Mouse (Mus musculus) skeletal muscle tissue, adult 2 months (tissue): Measurements from ENCODE around the gene Pde4d.

ENCODE experiments used
- DNase-seq: peaks from one replicate; pipeline ENCODE4 v3.0.0-alpha.2; 2012; ENCODE audit warnings: low read depth, low spot score

The Pde4d gene

DNA sequence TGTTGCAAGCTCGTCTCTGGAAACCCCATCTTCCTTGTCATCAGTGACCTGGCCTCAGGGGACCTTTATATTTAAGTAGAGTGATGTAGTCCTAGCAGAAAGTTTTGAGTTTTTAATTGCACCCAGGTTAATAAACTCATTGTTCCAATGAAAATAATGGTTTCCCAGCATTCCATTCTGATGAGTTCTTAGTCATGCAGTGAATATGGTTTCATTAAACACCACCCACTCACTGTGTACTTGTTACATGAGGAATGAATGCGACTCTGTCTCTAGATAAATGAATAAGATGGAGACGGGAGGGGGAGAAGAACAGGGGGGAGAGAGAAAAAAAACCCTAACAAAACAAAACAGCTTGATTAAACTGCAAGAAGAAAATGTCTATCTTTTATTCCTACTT, 148.9 kb downstream of the Pde4d start:
- no peak for DNase-seq

DNA sequence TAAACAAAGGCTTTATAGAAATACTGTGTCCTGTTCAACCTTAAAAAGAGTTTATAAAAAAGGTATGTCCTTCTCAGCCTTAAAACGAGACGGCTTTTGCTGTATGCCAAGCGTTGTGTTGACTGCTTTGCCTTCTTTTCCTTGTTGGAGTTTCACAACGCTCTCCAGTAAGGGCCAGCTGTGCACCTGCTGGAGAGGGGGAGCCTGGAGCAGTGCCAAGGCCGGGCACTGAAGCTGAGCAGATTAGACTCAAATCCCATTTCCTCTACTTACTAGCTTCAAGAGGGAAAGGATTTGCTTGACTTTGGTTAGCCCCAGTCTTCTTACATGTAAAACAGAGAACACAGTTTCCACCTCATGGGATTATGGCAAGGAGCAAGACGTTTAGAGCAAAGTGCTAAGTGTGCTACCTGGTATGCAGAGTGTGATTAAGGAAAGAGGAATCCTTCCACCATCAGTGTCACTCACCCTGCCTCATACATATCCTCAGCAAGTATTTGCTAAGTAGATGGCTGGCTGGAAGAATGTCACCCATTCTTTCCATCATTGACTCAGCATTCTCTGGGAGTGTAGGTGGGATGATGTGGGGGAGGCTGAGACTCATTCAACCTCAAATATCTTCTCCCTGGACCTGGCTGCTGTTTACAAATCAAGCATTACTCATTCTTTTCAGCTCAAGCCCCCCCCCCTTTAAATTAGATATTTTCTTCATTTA, 149.6 kb downstream of the Pde4d start:
- DNase-seq = no peak

DNA sequence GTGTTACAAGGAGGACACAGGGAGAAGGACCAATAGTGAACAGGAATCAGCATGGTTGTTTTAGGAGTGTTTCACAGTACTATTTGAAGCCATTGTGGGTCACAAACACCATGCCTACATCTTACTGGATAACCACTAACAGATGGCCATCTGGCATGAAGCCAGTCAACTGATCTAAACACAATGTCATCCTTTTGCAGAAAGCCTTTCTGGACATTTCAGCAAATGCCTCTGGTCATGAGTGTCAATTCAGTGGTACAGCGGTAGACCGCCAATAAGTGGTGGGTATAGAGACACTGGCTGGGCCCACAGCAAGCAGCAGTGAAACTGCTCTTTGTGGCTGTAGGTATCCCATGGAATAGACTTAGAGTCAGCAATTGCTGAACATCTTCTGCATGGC, 151.3 kb downstream of the Pde4d start:
- DNase-seq = peak; percentile 1

DNA sequence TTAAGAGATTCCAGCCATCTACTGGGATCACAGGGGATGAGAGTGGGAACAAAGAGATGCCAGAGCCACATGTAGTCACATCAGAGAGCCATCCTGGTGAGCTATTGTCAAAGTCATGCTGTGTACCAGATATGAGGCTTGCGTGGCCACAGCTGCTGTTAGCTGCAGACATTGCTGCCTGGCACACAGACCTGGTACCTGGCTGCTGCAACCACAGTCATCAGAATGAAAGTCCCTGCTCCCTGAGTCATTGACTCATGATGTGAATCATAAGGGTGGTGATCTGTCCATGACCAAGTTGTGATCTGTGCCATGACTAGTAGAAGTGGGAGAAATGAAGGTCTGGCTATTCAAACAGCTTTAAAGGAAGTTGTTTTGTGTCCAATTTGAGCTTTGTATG, 153.8 kb downstream of the Pde4d start:
- no peak for DNase-seq

DNA sequence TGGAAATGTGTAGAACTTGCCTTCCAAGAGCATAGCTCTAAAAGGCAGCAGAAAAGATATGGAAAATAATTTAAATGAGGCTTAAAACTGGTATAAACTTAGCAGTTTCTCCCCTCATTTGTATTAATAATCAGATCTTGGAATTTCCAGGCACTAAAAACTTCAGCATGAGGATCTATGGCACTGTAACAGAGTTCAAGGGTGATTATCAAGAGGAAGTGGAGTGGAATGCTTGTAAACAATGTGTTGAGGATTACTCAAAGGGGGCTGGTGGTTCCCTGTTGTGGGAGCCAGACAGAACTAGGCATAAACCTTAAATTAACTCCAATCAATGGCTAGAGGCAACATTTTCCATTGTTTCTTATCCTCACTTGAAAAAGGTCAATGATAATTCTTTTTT, 154.5 kb downstream of the Pde4d start:
- no peak for DNase-seq

DNA sequence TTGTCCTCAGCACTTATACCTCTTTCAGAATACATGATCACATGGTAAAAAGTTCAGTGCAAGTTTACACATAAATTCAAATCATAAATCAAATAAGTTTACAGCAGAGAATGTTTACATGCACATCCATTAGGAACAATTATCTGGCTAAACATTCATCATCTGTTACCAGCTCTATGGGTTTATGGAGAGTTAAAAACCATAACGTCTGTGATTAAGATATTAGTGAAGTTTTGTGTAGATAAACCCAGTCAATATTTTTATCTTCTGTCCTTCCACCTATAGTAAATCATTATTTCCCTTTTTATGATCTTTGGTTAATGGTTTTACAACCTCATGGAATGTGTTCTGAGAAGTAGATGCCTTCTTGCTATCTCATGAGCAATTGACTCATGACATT, 168.5 kb downstream of the Pde4d start:
- DNase-seq = no peak

DNA sequence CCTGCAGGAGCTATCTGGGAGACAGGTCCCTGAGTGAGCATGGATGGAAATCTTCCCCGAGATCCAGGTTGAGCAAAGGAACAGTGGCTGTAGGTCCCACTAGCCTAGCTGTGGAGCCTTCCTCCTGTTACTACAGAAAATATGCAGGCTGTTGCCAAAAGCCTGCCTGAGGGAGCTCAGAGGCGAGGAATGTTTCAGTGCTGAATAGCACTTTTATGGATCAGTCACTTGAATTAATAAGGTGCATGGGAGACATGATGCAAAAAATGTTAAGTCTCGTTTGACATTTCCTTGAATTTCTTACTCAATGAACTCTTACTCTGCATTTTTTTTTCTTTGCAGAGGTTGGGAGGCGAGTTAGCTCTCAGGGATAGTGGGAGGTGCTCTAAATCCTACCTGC, 172.9 kb downstream of the Pde4d start:
- no peak for DNase-seq

DNA sequence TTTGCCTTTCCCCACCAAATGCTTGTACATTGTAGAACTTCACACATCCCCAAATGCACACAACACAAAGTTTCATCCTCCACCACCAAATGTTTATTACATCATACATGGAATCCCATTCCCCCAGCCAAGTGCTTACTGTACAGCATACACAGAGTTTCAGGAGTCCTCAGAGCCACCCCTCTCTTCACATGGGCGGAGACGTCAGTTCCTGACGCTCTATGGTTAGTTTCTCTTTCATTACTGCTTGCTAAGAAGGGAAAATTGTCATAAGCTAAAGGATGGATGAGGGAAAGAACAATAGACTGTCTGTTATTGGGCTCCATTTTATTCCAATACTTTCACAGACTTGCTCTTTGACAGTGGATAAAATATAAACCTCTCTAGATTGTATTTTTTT, 174.2 kb downstream of the Pde4d start:
- no peak for DNase-seq

DNA sequence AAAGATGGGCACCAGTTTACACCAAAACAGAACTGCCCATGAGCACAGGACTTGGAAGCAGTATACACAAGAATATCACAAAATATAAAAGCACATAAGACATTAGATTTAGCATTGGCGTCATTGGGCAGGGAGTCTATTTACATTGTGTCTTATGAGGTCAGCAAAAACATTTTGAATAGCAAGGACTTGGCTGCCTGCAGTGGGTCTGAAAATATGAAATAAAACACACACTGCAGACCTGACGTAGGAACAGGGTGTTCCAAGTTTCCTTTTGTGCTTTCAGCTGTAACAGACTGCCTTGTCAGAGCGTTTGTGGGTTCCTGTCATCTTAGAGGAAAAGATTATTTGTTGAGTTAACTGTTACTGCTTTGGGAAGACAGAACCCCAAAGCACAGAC, 176.4 kb downstream of the Pde4d start:
- DNase-seq = no peak

DNA sequence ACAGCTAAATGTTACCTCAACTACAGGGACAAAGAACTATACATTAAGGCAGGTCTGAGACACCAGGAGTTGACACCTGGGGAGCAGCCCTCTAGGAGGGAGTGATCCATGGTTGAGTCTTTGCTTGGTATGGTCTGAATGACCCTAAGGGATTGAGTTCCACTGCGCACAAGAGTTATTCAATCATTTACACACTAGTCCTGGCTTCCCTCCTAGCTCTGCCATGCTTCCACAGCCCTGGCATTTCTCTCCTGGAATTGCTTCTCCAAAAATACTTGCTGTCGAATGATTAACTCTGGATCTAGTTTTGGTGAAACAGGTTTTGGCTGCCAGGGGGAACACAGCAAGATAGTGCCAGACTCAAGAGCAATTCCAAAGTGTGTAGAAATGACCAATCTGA, 178.8 kb downstream of the Pde4d start:
- DNase-seq = no peak

DNA sequence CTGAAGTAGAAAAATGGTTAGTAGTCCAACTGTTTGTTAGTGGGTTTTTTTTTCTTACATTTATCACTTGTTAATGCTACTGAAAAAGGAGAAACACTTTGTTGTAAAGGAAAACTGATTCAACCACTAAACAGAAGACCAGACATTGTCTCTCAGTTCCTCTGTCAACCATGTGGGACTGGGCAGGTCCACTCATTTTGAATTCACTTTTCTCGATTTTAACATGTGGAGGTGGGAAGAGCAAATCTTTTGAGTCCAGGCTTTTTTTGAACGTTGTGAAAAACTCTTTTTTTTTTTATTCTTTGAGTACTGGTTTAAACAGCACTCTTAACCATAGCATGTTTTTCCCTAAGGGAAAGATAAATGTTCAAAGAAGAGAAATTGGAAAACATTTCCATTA, 180.8 kb downstream of the Pde4d start:
- no peak for DNase-seq

DNA sequence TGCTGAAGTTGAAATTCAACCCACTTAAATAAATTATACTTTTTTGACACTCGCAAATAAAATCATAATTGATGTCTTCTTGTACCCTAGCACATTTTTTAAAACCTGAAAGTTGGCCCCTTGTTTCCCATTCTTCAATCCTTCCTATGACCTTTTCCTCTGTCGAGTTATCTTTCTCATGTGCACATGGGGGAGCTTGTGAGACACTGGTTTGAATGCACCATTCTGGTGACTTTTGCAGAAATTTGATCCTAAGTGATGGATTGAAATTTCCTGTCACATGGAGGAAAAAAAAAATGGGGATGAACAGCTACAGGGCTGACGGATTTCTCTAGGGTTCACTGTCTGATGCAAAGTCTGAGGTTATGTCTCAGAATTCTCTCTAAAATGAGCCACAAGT, 181.5 kb downstream of the Pde4d start:
- no peak for DNase-seq

DNA sequence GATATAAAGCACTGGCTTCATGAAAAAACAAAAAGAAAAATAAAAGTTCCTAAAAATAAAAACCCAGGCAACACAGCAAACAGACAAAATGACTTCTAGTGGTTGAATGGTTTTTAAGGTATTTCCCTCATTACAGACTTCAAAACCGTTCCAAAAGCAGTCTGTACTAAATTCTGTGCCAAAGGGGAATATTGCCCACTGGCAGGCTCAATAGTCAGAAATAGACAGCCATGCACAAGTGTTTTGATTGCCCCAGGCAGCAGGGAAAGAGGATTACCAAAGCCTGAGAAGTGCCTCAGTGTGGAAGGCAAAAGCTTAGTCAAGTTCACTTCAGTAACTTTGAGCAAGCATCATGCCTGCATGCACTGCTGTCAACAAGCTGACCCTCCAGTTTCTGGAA, 186.8 kb downstream of the Pde4d start:
- DNase-seq = no peak

DNA sequence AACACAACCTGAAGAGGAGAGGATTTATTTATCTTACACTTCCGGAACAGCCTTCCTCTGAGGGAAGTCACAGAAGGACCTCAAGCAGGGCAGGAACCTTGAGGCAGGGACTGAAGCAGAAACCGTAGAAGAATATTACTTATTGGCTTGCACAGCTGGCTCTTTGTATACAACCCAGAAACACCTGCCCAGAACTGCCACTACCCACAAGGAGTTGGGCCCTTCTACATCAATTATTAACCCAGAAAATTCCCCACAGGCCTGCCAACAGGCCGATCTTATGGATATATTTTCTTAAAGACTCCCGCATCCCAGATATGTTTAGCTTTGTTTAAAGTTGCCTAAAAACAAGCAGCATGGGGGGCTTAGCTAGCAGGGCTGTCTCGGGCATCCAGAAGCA, 192.5 kb downstream of the Pde4d start:
- no peak for DNase-seq

DNA sequence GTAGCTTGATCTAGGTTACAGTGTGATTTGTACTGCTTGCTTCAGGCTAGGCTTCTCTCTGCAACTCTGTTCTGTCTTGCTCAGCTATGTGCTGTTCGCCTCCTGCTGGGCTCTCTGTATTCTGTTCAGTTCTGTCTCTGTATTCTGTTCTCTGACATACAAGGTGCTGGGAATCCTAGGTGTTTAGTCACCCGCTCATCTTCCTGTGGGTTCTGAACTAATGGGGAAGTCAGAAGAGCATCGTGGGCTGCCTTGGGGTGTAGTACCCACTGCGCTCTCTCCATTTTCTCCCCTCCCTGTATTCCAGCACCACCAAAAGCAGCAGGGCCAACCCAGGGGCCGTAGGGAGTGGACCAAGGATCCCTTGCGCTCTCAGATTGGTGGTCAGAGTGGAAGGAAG, 197.1 kb downstream of the Pde4d start:
- DNase-seq = no peak

DNA sequence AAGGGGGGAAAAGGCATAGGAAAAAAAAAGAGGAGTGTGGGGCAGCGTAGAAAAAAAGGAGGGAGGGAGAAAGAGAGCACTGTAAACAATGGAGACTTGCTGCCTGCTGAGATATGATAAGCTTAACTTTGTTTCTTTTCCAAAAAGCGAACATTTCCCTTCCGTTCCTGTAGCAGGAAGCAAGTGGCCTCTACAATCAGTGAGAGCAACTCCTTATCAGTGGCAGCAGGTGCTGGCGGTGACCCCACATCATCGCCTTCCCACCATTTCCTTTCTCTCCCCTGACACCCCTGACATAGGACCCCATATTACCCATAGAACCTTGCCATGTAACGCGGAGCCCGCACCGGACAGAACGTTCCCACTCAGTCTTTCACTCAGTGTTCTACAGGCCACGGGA, 197.5 kb downstream of the Pde4d start:
- no peak for DNase-seq

DNA sequence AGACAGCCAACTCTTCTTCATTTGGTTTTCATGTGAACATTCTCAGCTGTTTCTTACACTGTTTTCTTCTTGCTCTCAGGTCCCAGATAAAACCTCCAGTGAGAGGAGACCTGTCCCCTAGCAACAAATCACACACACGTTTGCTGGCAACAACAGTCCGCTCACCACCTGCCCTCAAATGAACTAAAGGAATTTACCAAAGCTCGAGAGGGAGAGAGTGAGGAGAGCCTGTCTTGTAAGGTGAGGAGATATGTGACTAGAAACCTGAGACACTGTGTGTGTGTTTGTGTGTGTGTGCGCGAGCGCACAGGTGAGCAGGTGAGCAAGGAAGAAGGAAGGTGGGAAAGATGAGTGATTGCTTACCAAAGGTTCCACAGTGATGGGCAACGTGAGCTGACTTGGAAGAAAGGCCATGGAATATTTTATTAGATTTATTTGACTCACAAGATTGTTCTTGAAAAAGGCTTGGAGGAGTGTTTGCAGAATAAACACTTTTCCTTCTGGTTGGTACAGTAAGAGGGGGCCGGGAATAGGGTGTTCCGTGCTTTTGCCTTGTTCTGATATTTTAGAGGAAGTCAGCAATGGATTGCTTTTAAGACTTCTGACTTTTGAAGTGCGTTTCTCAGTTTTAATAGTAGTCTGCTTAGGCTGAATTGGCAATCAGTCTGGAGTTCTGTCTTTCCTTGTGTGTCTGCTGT, 204.4 kb downstream of the Pde4d start:
- no peak for DNase-seq

DNA sequence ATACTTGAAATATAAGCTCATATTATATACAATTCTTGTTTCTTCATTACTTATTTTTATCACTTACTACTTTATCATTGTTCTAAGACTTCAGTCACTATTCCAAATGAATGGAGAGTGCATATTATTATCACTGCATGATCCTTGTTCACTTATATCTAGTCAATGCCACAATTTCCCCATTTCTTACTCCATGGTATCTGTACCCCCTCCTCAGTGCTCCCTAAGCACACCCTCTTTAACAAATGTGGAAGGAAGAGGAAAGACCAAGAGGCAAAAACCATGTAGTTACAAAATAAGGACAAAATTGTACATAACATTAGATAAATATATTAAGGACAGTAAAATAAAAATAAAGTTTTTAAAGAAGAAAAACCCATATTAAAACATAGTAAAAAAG, 216.8 kb downstream of the Pde4d start:
- no peak for DNase-seq

DNA sequence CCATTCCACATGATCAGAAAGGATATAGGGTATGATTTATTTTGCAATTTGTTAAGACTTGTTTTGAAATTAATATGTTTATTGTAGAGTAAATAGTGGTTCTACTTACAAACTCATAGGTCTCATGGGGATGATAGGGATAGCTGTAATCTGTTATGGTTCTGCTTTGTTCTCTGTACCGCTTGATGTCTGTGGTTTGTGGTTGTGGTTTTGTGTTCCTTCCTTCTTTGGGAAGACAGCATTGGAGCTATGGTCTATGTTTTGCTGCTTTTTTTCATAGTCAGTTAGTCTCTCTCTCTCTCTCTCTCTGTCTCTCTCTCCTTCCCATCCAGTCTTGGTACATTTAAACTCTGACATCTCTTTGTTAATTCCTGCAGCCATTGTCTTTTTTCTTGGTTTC, 217.3 kb downstream of the Pde4d start:
- DNase-seq = no peak

DNA sequence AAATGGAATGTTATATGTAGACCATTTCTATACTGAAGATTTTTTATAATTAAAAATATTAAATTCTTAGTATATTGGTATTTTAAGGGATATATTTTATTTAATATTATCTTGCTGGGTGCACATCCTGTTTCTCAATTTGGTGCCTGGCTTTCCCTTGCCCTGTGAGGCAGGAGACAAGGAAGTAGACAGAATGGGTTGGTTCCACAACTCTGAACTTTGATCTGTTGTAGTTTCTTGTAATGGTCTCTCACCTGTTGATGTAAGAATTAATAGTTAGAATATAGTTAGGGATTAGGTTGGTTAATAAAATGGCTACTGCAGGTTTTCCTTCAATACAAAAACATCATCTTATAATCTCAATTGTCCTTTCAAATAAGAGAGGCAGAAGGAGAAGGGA, 227.3 kb downstream of the Pde4d start:
- no peak for DNase-seq

DNA sequence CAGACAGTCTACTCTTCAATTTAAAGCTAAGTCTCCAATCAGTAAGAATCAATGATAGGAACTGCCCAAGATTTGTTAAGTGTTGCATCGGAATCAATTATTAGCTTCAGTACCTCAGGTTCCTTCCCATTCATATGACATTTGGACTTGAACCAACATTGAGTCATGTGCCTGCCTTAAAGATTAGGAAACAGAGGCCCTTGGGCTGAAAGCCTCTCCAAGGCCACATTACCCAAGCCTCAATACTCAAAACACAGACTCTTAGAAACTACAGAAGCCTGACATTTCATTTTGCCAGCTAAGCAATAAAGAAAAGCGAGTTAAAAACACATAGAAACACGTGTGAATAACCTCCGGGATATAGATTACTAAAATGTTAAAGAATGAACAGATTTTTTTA, 233.3 kb downstream of the Pde4d start:
- DNase-seq = no peak

DNA sequence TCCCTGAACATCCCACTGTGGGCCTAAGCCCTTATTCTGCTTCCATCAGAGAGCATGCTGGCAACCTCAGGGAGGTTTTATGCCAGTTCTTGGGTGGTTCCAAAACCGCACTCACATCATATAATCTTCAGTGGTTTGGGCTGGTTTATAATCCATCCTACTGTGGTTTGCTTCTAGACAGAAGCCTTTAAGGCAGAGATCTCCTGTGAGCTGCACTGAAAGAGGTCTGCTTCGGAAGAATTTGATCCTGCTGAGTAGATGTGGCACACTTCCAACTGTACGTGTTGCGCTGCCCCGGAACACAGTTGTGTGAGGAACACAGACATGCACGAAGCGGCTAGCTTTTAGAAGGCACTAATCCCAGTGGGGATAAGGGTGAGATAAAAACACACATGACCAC, 236.1 kb downstream of the Pde4d start:
- DNase-seq = no peak

DNA sequence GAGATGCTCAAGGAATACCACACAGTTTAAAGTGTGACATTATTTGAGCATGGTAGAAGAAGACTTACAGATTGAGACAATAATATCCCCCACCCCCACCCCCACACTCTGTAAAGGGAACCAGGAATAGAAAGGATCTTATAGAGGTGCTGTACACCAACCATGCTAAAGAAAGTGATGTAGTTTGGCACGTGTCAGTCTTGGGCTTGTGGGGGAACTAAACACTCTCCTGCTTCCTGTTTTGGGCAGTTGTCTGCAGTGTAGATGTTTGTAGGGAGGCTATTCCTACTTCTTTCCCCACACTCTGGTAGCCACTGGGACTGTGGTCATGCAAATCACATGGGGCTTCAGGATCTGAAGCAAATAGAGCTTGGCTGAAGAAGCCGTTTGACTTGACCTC, 236.5 kb downstream of the Pde4d start:
- no peak for DNase-seq

DNA sequence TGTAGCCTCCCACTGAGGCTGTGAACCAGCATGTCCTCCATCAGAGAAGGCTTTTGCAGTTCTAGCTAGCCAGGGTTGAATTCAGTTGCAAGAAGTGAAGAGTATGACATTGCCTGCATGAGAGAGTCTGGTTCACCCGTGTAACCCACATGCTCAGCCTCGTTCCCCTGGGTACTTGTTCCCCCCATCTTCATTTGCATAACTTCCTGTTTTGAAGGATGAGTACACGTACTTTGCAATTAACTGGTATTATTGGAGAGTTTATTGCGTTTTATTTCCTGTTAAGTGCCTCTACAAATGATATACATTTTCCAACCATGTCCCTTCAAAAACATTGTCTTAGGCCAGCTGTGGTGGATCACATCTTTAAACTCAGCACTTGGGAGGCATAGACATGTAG, 237.1 kb downstream of the Pde4d start:
- no peak for DNase-seq
